Mouse (Mus musculus) 3134 (cell line): ENCODE data around the gene Ctnnd2.

Experiments
- DNase-seq: peaks from one replicate; pipeline ENCODE4 v3.0.0-alpha.2; 2011; ENCODE audit warnings: low spot score; ENCODE audit not compliant: insufficient read length; ENCODE audit errors: extremely low read depth

The Ctnnd2 gene

DNA sequence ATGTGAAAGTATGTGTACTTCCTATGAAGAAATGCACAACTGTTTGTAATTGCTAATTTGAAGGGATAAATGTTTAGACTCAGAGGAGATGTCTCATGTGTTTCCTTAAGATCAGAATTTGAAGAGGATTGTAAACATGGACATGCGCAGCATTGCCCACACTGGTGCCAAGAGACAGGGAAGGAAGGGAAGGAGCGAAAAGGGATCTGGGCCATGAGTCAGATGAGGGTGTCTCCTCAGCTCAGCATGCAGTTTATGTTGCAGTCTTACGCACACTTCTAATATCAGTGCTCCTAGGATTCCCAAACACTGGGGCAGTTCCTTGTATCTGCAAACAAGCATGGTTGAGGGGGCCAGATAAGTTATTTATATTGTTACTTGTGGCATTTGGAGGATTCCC, 623.3 kb downstream of the Ctnnd2 start:
- DNase-seq: no peak

- no peak for DNase-seq
Measured at GRCm38 (mm10) chr15:30827424-30828263, 655.3 kb downstream of the Ctnnd2 start.

GRCm38 (mm10) chr15:30857277-30858176, 685.1 kb downstream of the Ctnnd2 start:
- no peak for DNase-seq

GRCm38 (mm10) chr15:30867429-30867828, 695.0 kb downstream of the Ctnnd2 start:
- DNase-seq: no peak

DNA sequence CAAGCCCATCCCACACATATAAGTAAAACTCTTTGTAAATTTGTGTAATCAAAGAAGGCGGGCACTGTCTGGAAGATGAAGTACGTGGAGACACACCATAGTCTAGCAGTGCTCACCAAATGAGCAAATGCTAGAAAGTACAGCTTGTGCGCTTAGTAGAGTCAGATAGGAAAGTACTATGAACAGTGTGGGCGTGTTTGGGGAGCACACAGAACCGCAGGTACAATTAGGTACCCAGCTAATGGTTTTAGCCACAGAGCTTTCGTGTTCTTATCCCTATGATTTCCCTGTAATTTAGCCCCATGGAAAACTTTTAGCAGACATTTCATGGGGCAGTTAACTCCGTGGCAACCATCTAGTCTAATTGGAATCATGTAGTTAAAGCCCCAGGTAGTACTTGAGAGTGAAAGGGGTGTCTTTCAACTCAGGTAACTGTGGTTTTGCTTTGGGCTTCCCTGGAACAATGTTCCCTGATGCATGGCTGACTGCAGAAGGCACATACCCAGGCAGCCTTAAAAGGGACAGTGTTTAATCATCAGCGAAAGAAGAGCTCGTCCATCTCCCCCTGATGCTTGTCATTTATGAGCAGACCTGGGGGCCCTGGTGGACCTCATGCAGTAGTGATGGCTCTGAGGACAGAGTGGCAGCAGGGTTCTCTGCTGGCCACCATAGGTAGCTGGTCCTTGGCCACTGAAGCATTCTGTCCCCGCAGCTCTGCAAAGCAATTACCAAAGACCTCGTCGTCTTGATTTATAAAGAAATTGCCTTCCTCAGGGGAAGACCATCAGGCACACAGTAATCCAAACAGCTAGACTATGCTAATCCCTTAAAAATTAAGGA, 697.5 kb downstream of the Ctnnd2 start:
- no peak for DNase-seq

DNA sequence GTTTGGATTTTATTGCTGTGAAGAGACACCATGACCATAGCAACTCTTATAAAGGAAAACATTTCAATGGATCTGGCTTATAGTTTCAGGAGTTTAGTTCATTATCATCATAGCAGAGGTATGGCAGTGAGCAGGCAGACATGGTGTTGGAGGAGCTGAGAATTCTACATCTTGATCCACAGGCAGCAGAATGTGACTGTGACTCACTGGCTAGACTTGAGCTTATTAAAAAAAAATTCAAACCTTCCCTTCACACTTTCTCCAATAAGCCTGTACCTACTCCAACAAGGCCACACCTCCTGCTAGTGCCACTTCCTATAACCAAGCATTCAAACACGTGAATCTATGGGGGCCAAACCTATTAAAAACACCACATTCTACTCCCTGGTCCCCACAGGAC, 703.1 kb downstream of the Ctnnd2 start:
- DNase-seq: no peak

DNA sequence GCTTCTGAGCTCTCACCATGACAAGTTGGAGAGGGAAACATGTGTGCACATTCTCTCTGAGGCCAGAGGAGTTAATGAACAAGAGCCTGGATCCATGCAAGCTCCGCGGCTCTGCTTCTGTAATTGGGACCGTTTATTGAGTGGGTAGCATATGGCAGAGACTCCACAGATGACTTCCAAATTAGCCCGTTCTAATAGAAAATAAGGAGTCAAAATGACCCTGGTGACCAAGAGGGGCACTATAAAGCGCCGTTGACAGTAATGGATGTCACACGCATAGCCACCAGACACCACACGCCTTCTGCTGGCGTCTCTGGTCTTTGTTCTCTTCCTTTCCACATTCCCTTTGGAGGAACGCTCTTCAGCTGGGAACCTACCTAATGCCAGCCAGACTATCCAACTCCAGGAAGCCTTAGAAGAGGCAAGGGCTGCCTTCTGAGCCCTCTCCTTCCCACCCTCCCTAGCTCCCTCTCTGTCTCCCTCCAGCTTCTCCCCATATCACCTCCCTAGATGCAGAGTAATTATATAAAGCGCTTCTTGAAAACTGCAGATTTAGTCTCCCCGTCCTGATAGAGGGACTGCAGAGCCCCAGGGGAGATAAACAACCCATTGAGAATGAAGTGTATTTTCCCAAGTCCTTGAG, 712.4 kb downstream of the Ctnnd2 start:
- DNase-seq: no peak

GRCm38 (mm10) chr15:30885410-30885809, 713.0 kb downstream of the Ctnnd2 start:
- DNase-seq: no peak

GRCm38 (mm10) chr15:30887559-30887958, 715.2 kb downstream of the Ctnnd2 start:
- DNase-seq: no peak

DNA sequence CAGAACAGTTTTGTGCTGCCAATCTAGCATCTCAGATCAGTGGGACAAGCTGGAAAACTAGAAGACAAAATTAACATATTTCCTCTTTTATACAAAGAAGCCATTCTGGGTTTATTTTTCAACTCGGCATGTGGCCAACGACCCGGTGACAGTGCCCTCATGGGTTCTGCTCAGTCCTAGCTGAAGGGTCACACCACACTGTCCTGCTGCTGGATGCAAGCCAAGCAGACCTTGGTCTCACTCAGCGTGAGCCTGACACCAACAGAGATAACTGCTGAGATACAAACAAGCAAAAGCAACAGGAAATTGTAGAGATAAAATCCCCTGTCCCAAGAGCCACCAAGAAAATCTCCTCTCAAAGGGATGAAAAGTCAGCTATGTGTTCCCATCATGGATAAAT, 719.6 kb downstream of the Ctnnd2 start:
- no peak for DNase-seq

DNA sequence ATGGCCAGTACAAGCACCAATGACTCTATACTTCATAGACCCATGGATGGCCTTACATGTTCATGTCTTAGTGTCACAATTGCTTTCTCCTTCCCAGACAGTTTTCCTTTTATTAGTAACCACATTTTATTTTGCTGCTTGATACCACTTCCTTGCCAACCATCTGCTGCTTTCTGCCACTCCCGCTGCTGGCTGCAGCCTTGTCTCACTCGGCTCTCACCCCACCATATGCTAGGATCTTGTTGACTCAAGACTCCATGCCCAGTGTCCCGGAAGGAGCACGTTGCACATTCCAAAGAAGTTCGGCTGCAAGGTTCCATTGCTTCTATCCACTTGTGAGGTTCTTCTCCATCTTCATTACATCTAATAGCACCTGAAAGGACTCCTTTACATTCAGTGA, 722.7 kb downstream of the Ctnnd2 start:
- DNase-seq: no peak

- DNase-seq: no peak
Measured at GRCm38 (mm10) chr15:30897342-30897741, 724.9 kb downstream of the Ctnnd2 start.

GRCm38 (mm10) chr15:30908027-30908426, 735.6 kb downstream of the Ctnnd2 start:
- DNase-seq: no peak

- DNase-seq: no peak
Measured at GRCm38 (mm10) chr15:30913360-30913759, 741.0 kb downstream of the Ctnnd2 start.

DNA sequence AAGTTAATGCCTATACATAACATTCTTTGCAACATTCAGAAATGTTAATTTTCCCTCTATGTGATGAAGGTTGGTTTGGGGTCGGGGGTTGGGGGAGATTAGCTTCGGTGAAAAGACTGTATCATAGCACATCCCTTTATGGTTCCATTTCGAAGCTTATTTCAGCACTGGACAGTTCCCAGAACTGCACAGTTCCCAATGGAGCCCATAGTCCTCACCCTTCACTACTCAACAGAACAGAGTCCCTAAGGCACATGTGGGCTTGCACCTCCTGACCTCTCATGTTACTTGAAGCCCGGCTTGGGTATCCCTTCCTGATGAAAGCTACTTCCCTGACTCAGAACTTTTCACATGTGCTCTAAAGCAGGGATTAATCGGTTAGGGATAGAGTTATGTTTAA, 753.4 kb downstream of the Ctnnd2 start:
- no peak for DNase-seq

- DNase-seq: no peak
Measured at GRCm38 (mm10) chr15:30927632-30928031, 755.2 kb downstream of the Ctnnd2 start.

DNA sequence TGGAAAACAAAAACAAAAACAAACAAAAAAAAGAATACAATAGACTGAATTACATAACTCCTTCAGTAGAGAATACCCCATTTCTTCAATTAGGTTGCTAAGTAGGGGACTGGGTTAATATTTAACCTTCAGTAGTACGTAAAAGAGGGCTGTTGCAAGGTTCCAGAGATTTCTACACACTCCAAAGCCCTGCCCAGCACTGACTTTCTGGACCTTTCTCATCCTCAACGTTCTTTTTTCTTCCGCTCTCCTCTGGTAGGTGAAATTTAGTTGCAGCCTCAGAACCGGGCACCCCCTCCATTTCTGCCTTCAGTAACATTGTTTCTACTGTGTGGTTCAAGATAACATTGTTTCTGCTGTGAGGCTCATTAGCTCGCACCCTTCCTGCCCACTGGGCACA, 759.5 kb downstream of the Ctnnd2 start:
- no peak for DNase-seq

- DNase-seq: no peak
Measured at GRCm38 (mm10) chr15:30945863-30946262, 773.5 kb downstream of the Ctnnd2 start.

GRCm38 (mm10) chr15:30958513-30958912, 786.1 kb downstream of the Ctnnd2 start:
- DNase-seq: no peak

GRCm38 (mm10) chr15:30962421-30963160, 790.2 kb downstream of the Ctnnd2 start:
- DNase-seq: no peak
